20 mouse cellular contexts compared by ENCODE assay signal in the genomic region with DNA sequence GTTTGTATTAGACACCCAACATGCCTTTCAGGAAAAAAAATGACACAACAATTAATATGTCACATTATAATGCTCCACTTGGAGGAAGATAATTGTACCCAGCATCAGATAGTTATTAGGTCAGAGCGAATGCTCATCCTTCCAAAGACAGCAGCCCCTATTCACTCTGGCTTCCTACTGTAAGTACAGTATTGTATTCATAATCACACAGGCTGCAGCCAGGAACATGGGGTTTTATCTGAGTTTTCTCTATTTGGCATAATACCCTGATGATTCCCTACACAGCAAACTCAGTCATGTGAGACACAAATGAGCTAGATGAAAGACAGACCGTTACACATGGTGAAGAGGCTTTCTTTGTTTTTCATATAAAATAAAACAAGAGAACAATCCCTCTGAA.
DNase-seq lines count a peak whose midpoint lies in the region; ATAC-seq and TF ChIP-seq lines count a peak whose summit lies in the region.
"Had no signal": no experiment of that assay in that cellular context is flagged by ENCODE, and none has a peak within 500 bp of the region (broad histone marks: within the 10 kb centered on the region; RNA-seq: fewer than 3 reads in every experiment).

No protein-coding gene starts in this region.

- H3K27ac ChIP-seq in forebrain, embryonic 13.5 days = no peak overlapping the region
- H3K27ac ChIP-seq in forebrain, embryonic 11.5 days (ENCODE audit: low read depth, low read length) = no peak overlapping the region
- no peak overlapping the region for H3K27ac ChIP-seq in hindbrain, embryonic 16.5 days (ENCODE audit: low read depth, low read length)
- H3K27ac ChIP-seq in neural tube, embryonic 15.5 days (replicated peaks) = peak overlapping the region; percentile 58; the same call in 1 of the 2 replicates
- H3K27ac ChIP-seq: gastrocnemius, adult 2 months had no signal

- no peaks in the 10 kb centered on the region for H3K36me3 ChIP-seq in forebrain, embryonic 13.5 days (ENCODE audit: poor library complexity, severe bottlenecking)
- no peaks in the 10 kb centered on the region for H3K36me3 ChIP-seq in forebrain, embryonic 11.5 days (ENCODE audit: control insufficient read depth, insufficient read depth, low read length)
- no peaks in the 10 kb centered on the region for H3K36me3 ChIP-seq in hindbrain, embryonic 16.5 days (ENCODE audit: control insufficient read depth, insufficient read depth, low read length)
- H3K36me3 ChIP-seq in neural tube, embryonic 15.5 days = no peaks in the 10 kb centered on the region
- H3K36me3 ChIP-seq: heart, embryonic 12.5 days had no signal

- intact Hi-C loops in left cerebral cortex, postnatal 36 days (cut with DNase I) = no loop called here

- H3K27me3 ChIP-seq in forebrain, embryonic 13.5 days = no peaks in the 10 kb centered on the region
- H3K27me3 ChIP-seq in forebrain, embryonic 11.5 days (ENCODE audit: control insufficient read depth, insufficient read depth, low read length) = no peaks in the 10 kb centered on the region
- H3K27me3 ChIP-seq in hindbrain, embryonic 16.5 days (replicated peaks; ENCODE audit: control insufficient read depth, insufficient read depth, low read length) = no peaks in the 10 kb centered on the region
- H3K27me3 ChIP-seq in neural tube, embryonic 15.5 days (replicated peaks) = no peaks in the 10 kb centered on the region
- H3K27me3 ChIP-seq: heart, embryonic 12.5 days; megakaryocyte, embryonic 14.5 days had no signal

- DNase-seq in forebrain, embryonic 11.5 days (ENCODE audit: low spot score) = no peak
- peak; percentile 69 for DNase-seq in brain, embryonic 14.5 days (ENCODE audit: low read depth)
- no peak for DNase-seq in left cerebral cortex, postnatal 36 days (ENCODE audit: low spot score in 2 of 2)
- DNase-seq: cerebellum, postnatal 36 days; gastrocnemius, adult 2 months; heart, adult 11 months; heart, postnatal 14 days; kidney, adult 2 months; kidney, postnatal 10 days; lung, adult 2 months; thymus, postnatal 14 days had no signal

- WGBS in forebrain, embryonic 13.5 days = 44% methylated on average over 2 of the region's 2 CpGs
- WGBS in forebrain, embryonic 11.5 days = 66% methylated on average over 2 of the region's 2 CpGs
- WGBS in hindbrain, embryonic 16.5 days = 42% methylated on average over 2 of the region's 2 CpGs
- WGBS in neural tube, embryonic 15.5 days = 37% methylated on average over 2 of the region's 2 CpGs

- H3K4me3 ChIP-seq in forebrain, embryonic 13.5 days = no peak overlapping the region
- H3K4me3 ChIP-seq in forebrain, embryonic 11.5 days (ENCODE audit: low read depth, low read length) = no peak overlapping the region
- H3K4me3 ChIP-seq in hindbrain, embryonic 16.5 days (ENCODE audit: low read length) = no peak overlapping the region
- no peak overlapping the region for H3K4me3 ChIP-seq in neural tube, embryonic 15.5 days (replicated peaks)
- H3K4me3 ChIP-seq: gastrocnemius, adult 2 months; heart, embryonic 12.5 days; megakaryocyte, embryonic 14.5 days had no signal

- no peaks in the 10 kb centered on the region for H3K9me3 ChIP-seq in forebrain, embryonic 13.5 days (replicated peaks)
- no peaks in the 10 kb centered on the region for H3K9me3 ChIP-seq in forebrain, embryonic 11.5 days (ENCODE audit: control insufficient read depth, low read length)
- 0 out of 2 replicates have a peak, but pooled peaks cover 2% of the 10 kb centered on the region for H3K9me3 ChIP-seq in hindbrain, embryonic 16.5 days (ENCODE audit: control insufficient read depth, low read length)
- H3K9me3 ChIP-seq in neural tube, embryonic 15.5 days (replicated peaks) = no peaks in the 10 kb centered on the region

- TF ChIP-seq CTCF in brain, embryonic 14.5 days (IDR thresholded peaks at IDR 0.05; ENCODE audit: borderline replicate concordance, extremely low read depth, insufficient read depth, insufficient read length) = no peak

- no peak for TF ChIP-seq POLR2A in brain, embryonic 14.5 days (IDR thresholded peaks at IDR 0.05; ENCODE audit: borderline replicate concordance, extremely low read depth, insufficient read depth, insufficient read length, poor library complexity, severe bottlenecking)

- peaks cover 20% of the 10 kb centered on the region for H3K4me1 ChIP-seq in forebrain, embryonic 13.5 days
- no peaks in the 10 kb centered on the region for H3K4me1 ChIP-seq in forebrain, embryonic 11.5 days (replicated peaks; ENCODE audit: control insufficient read depth, insufficient read depth, low read length)
- peaks cover 10% of the 10 kb centered on the region for H3K4me1 ChIP-seq in hindbrain, embryonic 16.5 days (ENCODE audit: control insufficient read depth, insufficient read depth, low read depth, low read length)
- peaks cover 17% of the 10 kb centered on the region for H3K4me1 ChIP-seq in neural tube, embryonic 15.5 days
- H3K4me1 ChIP-seq: megakaryocyte, embryonic 14.5 days had no signal

- no peak overlapping the region for H3K4me2 ChIP-seq in forebrain, embryonic 13.5 days
- H3K4me2 ChIP-seq in forebrain, embryonic 11.5 days (ENCODE audit: low read depth, low read length, severe bottlenecking) = no peak overlapping the region
- H3K4me2 ChIP-seq in hindbrain, embryonic 16.5 days (ENCODE audit: low read length) = no peak overlapping the region
- no peak overlapping the region for H3K4me2 ChIP-seq in neural tube, embryonic 15.5 days
- H3K4me2 ChIP-seq: heart, embryonic 12.5 days; liver, embryonic 11.5 days had no signal

- ATAC-seq in forebrain, embryonic 13.5 days = peak; percentile 41
- no peak for ATAC-seq in forebrain, embryonic 11.5 days (replicated peaks; ENCODE audit: low FRiP score)
- peak; percentile 40 for ATAC-seq in hindbrain, embryonic 16.5 days
- ATAC-seq in neural tube, embryonic 15.5 days (ENCODE audit: low FRiP score) = peak; percentile 45; the same call in 1 of the 2 replicates
- ATAC-seq in activated CD4-positive, CD25-positive, alpha-beta regulatory T cell, adult 4 months = no peak
- ATAC-seq: CD4-positive, CD25-positive, alpha-beta regulatory T cell, adult 4 months; inflammation-experienced regulatory T-cells, adult 6 months had no signal

- no peak overlapping the region for H3K9ac ChIP-seq in forebrain, embryonic 13.5 days
- H3K9ac ChIP-seq in forebrain, embryonic 11.5 days (ENCODE audit: low read length) = no peak overlapping the region
- no peak overlapping the region for H3K9ac ChIP-seq in hindbrain, embryonic 16.5 days (ENCODE audit: low read depth, low read length)
- H3K9ac ChIP-seq in neural tube, embryonic 15.5 days (replicated peaks) = no peak overlapping the region
- H3K9ac ChIP-seq: heart, embryonic 12.5 days had no signal

Comparison
In these comparisons a context has a peak if more than half of its experiments do, and no peak if none do; other contexts are left out.
1. ATAC-seq: peak in forebrain, embryonic 13.5 days (single experiment), hindbrain, embryonic 16.5 days (single experiment) and neural tube, embryonic 15.5 days (single experiment); none in forebrain, embryonic 11.5 days (single experiment) and activated CD4-positive, CD25-positive, alpha-beta regulatory T cell, adult 4 months (single experiment).